Mouse (Mus musculus) embryonic fibroblast, embryonic 13.5 days (primary cell): Measurements from ENCODE around the gene Camta1.

Experiments used
- CTCF ChIP-seq: IDR thresholded peaks from 2 replicates; pipeline ENCODE4 v1.5.1; 2011; ENCODE audit warnings: mild to moderate bottlenecking, control low read depth, low read length, moderate library complexity, borderline replicate concordance; ENCODE audit not compliant: insufficient read depth
- POLR2A ChIP-seq: IDR thresholded peaks from 2 replicates; pipeline ENCODE4 v1.6.1; 2011; ENCODE audit warnings: low read depth, mild to moderate bottlenecking, control low read depth, low read length, moderate library complexity

DNA sequence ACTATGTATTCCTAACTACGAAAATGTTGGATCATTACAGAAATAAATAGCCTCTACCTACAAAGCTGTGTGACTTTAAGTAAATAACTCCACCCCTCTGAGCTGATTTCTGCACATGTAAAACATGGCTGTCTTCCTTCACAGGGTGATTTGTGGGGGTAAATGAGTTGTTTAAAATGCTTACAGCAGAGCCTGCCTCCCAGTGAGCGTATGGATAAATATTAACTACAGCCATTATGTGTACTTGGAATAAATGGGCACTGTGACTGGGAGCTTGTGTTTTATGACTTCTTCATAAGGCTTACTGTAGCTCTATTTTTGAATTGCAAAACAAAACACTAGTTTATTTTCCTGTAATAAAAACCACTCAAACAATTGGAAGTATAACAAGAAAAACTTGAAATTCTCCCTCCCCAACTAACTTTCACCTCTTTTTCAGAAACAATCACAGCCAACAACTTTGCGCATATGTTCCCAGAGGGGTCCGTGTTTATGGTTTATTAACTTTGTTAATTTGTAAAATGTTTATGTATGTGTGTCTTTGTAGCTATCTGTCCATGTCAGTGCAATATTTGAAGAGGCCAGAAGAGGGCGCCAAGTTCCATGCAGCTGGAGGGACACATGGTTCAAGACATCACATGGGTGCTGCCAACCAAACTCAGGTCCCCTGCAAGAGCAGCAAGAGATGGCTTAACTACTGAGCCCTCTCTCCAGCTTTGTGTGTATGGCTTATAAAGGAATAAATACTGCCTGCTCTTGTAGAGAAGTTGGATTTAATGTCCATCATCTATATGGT lies 363.0 kb downstream of the Camta1 start:
- TF ChIP-seq CTCF = no peak
- no peak for TF ChIP-seq POLR2A
